Mouse (Mus musculus): ENCODE data around the gene Slc8b1. TPM values are rescaled to one million over a fixed set of nuclear protein-coding genes. Genes with fewer than 3 reads are reported as not detected.

Gene Slc8b1
- total RNA-seq, 1 experiment from 2014 or later = 8.4 TPM

- no peak for ATAC-seq (replicated peaks in 1 of 2; ENCODE audit: insufficient read depth in 1 of 2, low FRiP score in 2 of 2, low TSS enrichment in 1 of 2, low read depth in 1 of 2, poor library complexity in 2 of 2, severe bottlenecking in 2 of 2)
Observed at GRCm38 (mm10) chr5:120550673-120551072, 39.7 kb downstream of the Slc8b1 start.

- no peak for ATAC-seq (replicated peaks in 1 of 2; ENCODE audit: insufficient read depth in 1 of 2, low FRiP score in 2 of 2, low TSS enrichment in 1 of 2, low read depth in 1 of 2, poor library complexity in 2 of 2, severe bottlenecking in 2 of 2)
Observed at GRCm38 (mm10) chr5:120555871-120556270, 44.9 kb downstream of the Slc8b1 start.

GRCm38 (mm10) chr5:120558041-120558440 lies 47.1 kb downstream of the Slc8b1 start:
- ATAC-seq (replicated peaks in 1 of 2; ENCODE audit: insufficient read depth in 1 of 2, low FRiP score in 2 of 2, low TSS enrichment in 1 of 2, low read depth in 1 of 2, poor library complexity in 2 of 2, severe bottlenecking in 2 of 2) = no peak

GRCm38 (mm10) chr5:120558762-120559161 lies 47.8 kb downstream of the Slc8b1 start:
- ATAC-seq (replicated peaks in 1 of 2; ENCODE audit: insufficient read depth in 1 of 2, low FRiP score in 2 of 2, low TSS enrichment in 1 of 2, low read depth in 1 of 2, poor library complexity in 2 of 2, severe bottlenecking in 2 of 2) = peak; percentile 55 to 77

- ATAC-seq (replicated peaks in 1 of 2; ENCODE audit: insufficient read depth in 1 of 2, low FRiP score in 2 of 2, low TSS enrichment in 1 of 2, low read depth in 1 of 2, poor library complexity in 2 of 2, severe bottlenecking in 2 of 2) = peak in 1 of 2 experiments; percentile 40; a peak in 2 of 4 replicates
Observed at GRCm38 (mm10) chr5:120560129-120560615, 49.2 kb downstream of the Slc8b1 start.

- peak; percentile 59 to 70 for ATAC-seq (replicated peaks in 1 of 2; ENCODE audit: insufficient read depth in 1 of 2, low FRiP score in 2 of 2, low TSS enrichment in 1 of 2, low read depth in 1 of 2, poor library complexity in 2 of 2, severe bottlenecking in 2 of 2)
Observed at GRCm38 (mm10) chr5:120560616-120561311, 49.8 kb downstream of the Slc8b1 start.

- ATAC-seq (replicated peaks in 1 of 2; ENCODE audit: insufficient read depth in 1 of 2, low FRiP score in 2 of 2, low TSS enrichment in 1 of 2, low read depth in 1 of 2, poor library complexity in 2 of 2, severe bottlenecking in 2 of 2) = no peak
Observed at GRCm38 (mm10) chr5:120562956-120563913, 52.3 kb downstream of the Slc8b1 start.

GRCm38 (mm10) chr5:120563914-120564311 lies 52.9 kb downstream of the Slc8b1 start:
- ATAC-seq (replicated peaks in 1 of 2; ENCODE audit: insufficient read depth in 1 of 2, low FRiP score in 2 of 2, low TSS enrichment in 1 of 2, low read depth in 1 of 2, poor library complexity in 2 of 2, severe bottlenecking in 2 of 2) = no peak

- no peak for ATAC-seq (replicated peaks in 1 of 2; ENCODE audit: insufficient read depth in 1 of 2, low FRiP score in 2 of 2, low TSS enrichment in 1 of 2, low read depth in 1 of 2, poor library complexity in 2 of 2, severe bottlenecking in 2 of 2)
Observed at GRCm38 (mm10) chr5:120565171-120565905, 54.4 kb downstream of the Slc8b1 start.

- no peak for ATAC-seq (replicated peaks in 1 of 2; ENCODE audit: insufficient read depth in 1 of 2, low FRiP score in 2 of 2, low TSS enrichment in 1 of 2, low read depth in 1 of 2, poor library complexity in 2 of 2, severe bottlenecking in 2 of 2)
Observed at GRCm38 (mm10) chr5:120566101-120566500, 55.1 kb downstream of the Slc8b1 start.

- no peak for ATAC-seq (replicated peaks in 1 of 2; ENCODE audit: insufficient read depth in 1 of 2, low FRiP score in 2 of 2, low TSS enrichment in 1 of 2, low read depth in 1 of 2, poor library complexity in 2 of 2, severe bottlenecking in 2 of 2)
Observed at GRCm38 (mm10) chr5:120566681-120567252, 55.8 kb downstream of the Slc8b1 start.

GRCm38 (mm10) chr5:120567253-120567701 lies 56.3 kb downstream of the Slc8b1 start:
- ATAC-seq (replicated peaks in 1 of 2; ENCODE audit: insufficient read depth in 1 of 2, low FRiP score in 2 of 2, low TSS enrichment in 1 of 2, low read depth in 1 of 2, poor library complexity in 2 of 2, severe bottlenecking in 2 of 2) = no peak

- no peak for ATAC-seq (replicated peaks in 1 of 2; ENCODE audit: insufficient read depth in 1 of 2, low FRiP score in 2 of 2, low TSS enrichment in 1 of 2, low read depth in 1 of 2, poor library complexity in 2 of 2, severe bottlenecking in 2 of 2)
Observed at GRCm38 (mm10) chr5:120567761-120568211, 56.8 kb downstream of the Slc8b1 start.

- ATAC-seq (replicated peaks in 1 of 2; ENCODE audit: insufficient read depth in 1 of 2, low FRiP score in 2 of 2, low TSS enrichment in 1 of 2, low read depth in 1 of 2, poor library complexity in 2 of 2, severe bottlenecking in 2 of 2) = no peak
Observed at GRCm38 (mm10) chr5:120568336-120568768, 57.4 kb downstream of the Slc8b1 start.

- no peak for ATAC-seq (replicated peaks in 1 of 2; ENCODE audit: insufficient read depth in 1 of 2, low FRiP score in 2 of 2, low TSS enrichment in 1 of 2, low read depth in 1 of 2, poor library complexity in 2 of 2, severe bottlenecking in 2 of 2)
Observed at GRCm38 (mm10) chr5:120568964-120569363, 58.0 kb downstream of the Slc8b1 start.

- ATAC-seq (replicated peaks in 1 of 2; ENCODE audit: insufficient read depth in 1 of 2, low FRiP score in 2 of 2, low TSS enrichment in 1 of 2, low read depth in 1 of 2, poor library complexity in 2 of 2, severe bottlenecking in 2 of 2) = no peak
Observed at GRCm38 (mm10) chr5:120569791-120570190, 58.8 kb downstream of the Slc8b1 start.
